Mouse (Mus musculus) midbrain, embryonic 16.5 days (tissue): Measurements from ENCODE around the gene Gm7579. TPM values are rescaled to one million over a fixed set of nuclear protein-coding genes. Genes with fewer than 3 reads are reported as not detected.
"Not testable (repeated sequence)": the region's sequence is repeated elsewhere in the genome, so short reads cannot be mapped to it uniquely, and the experiment has no call there.

Experiments used
- ATAC-seq: fragments of 200-750 bp; cut with Nextera tagmentation; 2 replicates; pipeline ENCODE4 v1.8.0; 2017; ENCODE audit warnings: moderate TSS enrichment
- H3K27ac ChIP-seq: fragments of 300-500 bp; sonication (generic); 2 replicates; pipeline ENCODE4 v1.5.1; 2014; ENCODE audit warnings: mild to moderate bottlenecking, low read length, mixed read lengths
- H3K27me3 ChIP-seq: fragments of 300-500 bp; sonication (generic); 2 replicates; pipeline ENCODE4 v1.6.1; 2014; ENCODE audit warnings: low read depth, low read length, mixed read lengths; ENCODE audit not compliant: control insufficient read depth, insufficient read depth
- H3K36me3 ChIP-seq: fragments of 300-500 bp; sonication (generic); 2 replicates; pipeline ENCODE4 v1.6.1; 2014; ENCODE audit warnings: mild to moderate bottlenecking, low read length, moderate library complexity, mixed read lengths; ENCODE audit not compliant: control insufficient read depth, insufficient read depth
- H3K4me1 ChIP-seq: fragments of 300-500 bp; sonication (generic); 2 replicates; pipeline ENCODE4 v1.6.1; 2014; ENCODE audit warnings: mild to moderate bottlenecking, low read length, mixed read lengths; ENCODE audit not compliant: control insufficient read depth, insufficient read depth
- H3K4me2 ChIP-seq: fragments of 300-500 bp; sonication (generic); 2 replicates; pipeline ENCODE4 v1.6.1; 2014; ENCODE audit warnings: mild to moderate bottlenecking, low read length, mixed read lengths
- H3K4me3 ChIP-seq: fragments of 300-500 bp; sonication (generic); 2 replicates; pipeline ENCODE4 v1.5.1; 2014; ENCODE audit warnings: low read depth, mild to moderate bottlenecking, low read length, moderate library complexity, mixed read lengths
- H3K9ac ChIP-seq: fragments of 300-500 bp; sonication (generic); 2 replicates; pipeline ENCODE4 v1.6.1; 2014; ENCODE audit warnings: low read depth, low read length, mixed read lengths
- H3K9me3 ChIP-seq: fragments of 300-500 bp; sonication (generic); replicated peaks from 2 replicates; pipeline ENCODE4 v1.6.1; 2014; ENCODE audit warnings: mild to moderate bottlenecking, low read length, mixed read lengths; ENCODE audit not compliant: control insufficient read depth, poor library complexity, severe bottlenecking
- WGBS: fragments of 180-500 bp; shearing (Covaris S2); extraction: QIAGEN DNeasy Blood & Tissue Kit; methylation state at CpG from one replicate; pipeline ENCODE4 v1.1.7; 2014; 5-methylcytosine and 5-hydroxymethylcytosine counted together
- polyA plus RNA-seq: library from polyadenylated mRNA; unstranded; fragments of >200 nt; fragmentation: Nextera tagmentation; extraction: Ambion mirVana; gene quantifications from 2 replicates; pipeline ENCODE4 v1.2.1, GENCODE M21; 2015

Gm7579 gene
- polyA plus RNA-seq, 1 experiment from 2014 or later = not detected

DNA sequence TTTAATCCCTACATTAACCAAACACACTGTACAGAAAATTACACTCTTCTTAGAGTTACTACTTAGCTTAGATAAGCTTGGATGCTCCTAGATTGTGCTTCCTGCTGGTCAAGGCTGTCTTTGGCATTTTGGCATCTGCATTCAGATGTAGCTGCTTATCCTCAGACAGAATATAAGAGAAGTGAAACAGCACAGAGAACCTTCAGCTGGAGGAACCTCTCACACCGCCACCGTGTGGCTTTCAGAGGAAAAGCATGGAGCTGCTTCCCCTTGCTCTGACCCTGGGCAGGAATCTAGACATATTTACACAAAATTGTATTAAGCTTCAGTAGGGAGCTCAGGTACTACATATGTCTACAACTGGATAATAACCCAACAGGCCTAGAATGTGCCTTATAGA, 43.9 kb downstream of the Gm7579 start:
- Histone ChIP-seq H3K27ac (no peak overlapping the region), H3K4me1 (no peaks in the 10 kb centered on the region), H3K27me3 (no peaks in the 10 kb centered on the region), H3K36me3 (no peaks in the 10 kb centered on the region), H3K4me2 (no peak overlapping the region), H3K9me3 (no peaks in the 10 kb centered on the region), H3K4me3 (no peak overlapping the region), H3K9ac (no peak overlapping the region)
- ATAC-seq = no peak
- WGBS = 2% methylated on average over 2 of the region's 2 CpGs

DNA sequence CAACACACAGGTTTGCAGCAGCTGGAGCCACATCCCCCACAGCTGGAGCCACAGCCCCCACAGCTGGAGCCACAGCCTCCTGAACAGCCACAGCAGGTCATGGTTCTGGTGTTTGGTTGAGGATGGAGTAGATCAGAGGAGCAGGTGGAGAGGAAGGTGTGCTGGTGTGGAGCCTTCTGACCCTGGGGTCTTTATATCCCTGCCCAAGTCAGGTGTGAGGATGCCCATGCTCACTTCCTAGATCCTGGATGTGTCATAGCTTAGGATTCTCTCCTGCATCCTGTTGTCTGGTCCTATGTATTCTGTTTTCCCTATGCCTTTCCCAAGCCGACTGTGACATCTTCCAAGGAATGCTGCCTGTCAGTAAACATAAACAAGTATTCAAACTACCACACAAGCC, 46.6 kb downstream of the Gm7579 start, which contains the start of gene Gm2431:
TSS of gene Gm2431 (minus strand) at position 101 of the 400 bp plus-strand sequence.
- WGBS = 55% methylated on average over 1 of the region's 1 CpGs
- ATAC-seq, H3K9ac ChIP-seq: not testable (repeated sequence)

More for the DNA sequence above, 46.6 kb downstream of the Gm7579 start, which contains the start of gene Gm2431:
- not testable (repeated sequence) for H3K4me2 ChIP-seq, H3K27ac ChIP-seq, H3K4me3 ChIP-seq, H3K36me3 ChIP-seq, H3K27me3 ChIP-seq, H3K9me3 ChIP-seq, H3K4me1 ChIP-seq

Other genes with a start within 250 kb of the Gm7579 start
- 47.5 and 50.3 TPM in 2 replicates for gene Mob2, start 150.8 kb upstream of the Gm7579 start, polyA plus RNA-seq
- gene Dusp8, start 116.0 kb upstream of the Gm7579 start, polyA plus RNA-seq = 113 and 128 TPM in 2 replicates
- gene Gm45618, start 91.1 kb upstream of the Gm7579 start, polyA plus RNA-seq = 0.30 TPM in 1 of 2 replicates, not detected in the other
- not detected in 2 replicates for gene Gm39115, start 75.8 kb upstream of the Gm7579 start, polyA plus RNA-seq
- not detected in 2 replicates for gene Gm45337, start 67.3 kb upstream of the Gm7579 start, polyA plus RNA-seq
- not detected in 2 replicates for gene Gm29735, start 54.7 kb upstream of the Gm7579 start, polyA plus RNA-seq
- not detected in 2 replicates for gene Gm4553, start 46.1 kb upstream of the Gm7579 start, polyA plus RNA-seq
- gene Krtap5-2, start 35.9 kb upstream of the Gm7579 start, polyA plus RNA-seq = not detected in 2 replicates
- not detected in 2 replicates for gene Gm10153, start 21.5 kb upstream of the Gm7579 start, polyA plus RNA-seq
- not detected in 2 replicates for gene Krtap5-3, start 10.5 kb upstream of the Gm7579 start, polyA plus RNA-seq
- gene Krtap5-5, start 18.1 kb downstream of the Gm7579 start, polyA plus RNA-seq = not detected in 2 replicates
- not detected in 2 replicates for gene Gm40460, start 29.2 kb downstream of the Gm7579 start, polyA plus RNA-seq
- not detected in 2 replicates for gene Gm2431, start 46.5 kb downstream of the Gm7579 start, polyA plus RNA-seq
- gene Gm4559, start 62.5 kb downstream of the Gm7579 start, polyA plus RNA-seq = not detected in 2 replicates
- gene Krtap5-1, start 85.3 kb downstream of the Gm7579 start, polyA plus RNA-seq = not detected in 2 replicates
- gene Krtap5-4, start 91.7 kb downstream of the Gm7579 start, polyA plus RNA-seq = not detected in 2 replicates
- 11.3 and 14.1 TPM in 2 replicates for gene Ifitm10, start 161.9 kb downstream of the Gm7579 start, polyA plus RNA-seq
- 2.5 and 3.4 TPM in 2 replicates for gene Gm49369, start 170.8 kb downstream of the Gm7579 start, polyA plus RNA-seq
- 243 and 289 TPM in 2 replicates for gene Ctsd, start 176.2 kb downstream of the Gm7579 start, polyA plus RNA-seq
- gene Syt8, start 223.0 kb downstream of the Gm7579 start, polyA plus RNA-seq = not detected in 2 replicates
- 0.51 and 0.78 TPM in 2 replicates for gene Tnni2, start 229.9 kb downstream of the Gm7579 start, polyA plus RNA-seq
- gene Lsp1, start 248.9 kb downstream of the Gm7579 start, polyA plus RNA-seq = 4.8 and 5.1 TPM in 2 replicates